Mouse (Mus musculus) neural tube, embryonic 12.5 days (tissue): Measurements from ENCODE around the gene Smpdl3b. TPM values are rescaled to one million over a fixed set of nuclear protein-coding genes. Genes with fewer than 3 reads are reported as not detected.

Experiments
- ATAC-seq: fragments of 200-750 bp; cut with Nextera tagmentation; 2 replicates; pipeline ENCODE4 v1.8.0; 2017; ENCODE audit warnings: low read depth, mild to moderate bottlenecking, moderate TSS enrichment, moderate library complexity; ENCODE audit not compliant: low FRiP score
- H3K27ac ChIP-seq: fragments of 300-500 bp; sonication (generic); 2 replicates; pipeline ENCODE4 v1.5.1; 2016
- H3K27me3 ChIP-seq: fragments of 300-500 bp; sonication (generic); replicated peaks from 2 replicates; pipeline ENCODE4 v1.6.1; 2016; ENCODE audit warnings: mild to moderate bottlenecking
- H3K36me3 ChIP-seq: fragments of 300-500 bp; sonication (generic); 2 replicates; pipeline ENCODE4 v1.6.1; 2016; ENCODE audit warnings: mild to moderate bottlenecking
- H3K4me1 ChIP-seq: fragments of 300-500 bp; sonication (generic); 2 replicates; pipeline ENCODE4 v1.6.1; 2016
- H3K4me2 ChIP-seq: fragments of 300-500 bp; sonication (generic); replicated peaks from 2 replicates; pipeline ENCODE4 v1.6.1; 2016; ENCODE audit warnings: mild to moderate bottlenecking
- H3K4me3 ChIP-seq: fragments of 300-500 bp; sonication (generic); 2 replicates; pipeline ENCODE4 v1.5.1; 2016
- H3K9ac ChIP-seq: fragments of 300-500 bp; sonication (generic); 2 replicates; pipeline ENCODE4 v1.6.1; 2016; ENCODE audit warnings: mild to moderate bottlenecking
- H3K9me3 ChIP-seq: fragments of 300-500 bp; sonication (generic); 2 replicates; pipeline ENCODE4 v1.6.1; 2016; ENCODE audit warnings: mild to moderate bottlenecking
- WGBS: fragments of 180-500 bp; shearing (Covaris S2); methylation state at CpG from one replicate; pipeline ENCODE4 v1.1.7; 2016; 5-methylcytosine and 5-hydroxymethylcytosine counted together
- polyA plus RNA-seq: library from polyadenylated mRNA; unstranded; fragments of >200 nt; fragmentation: Nextera tagmentation; extraction: Ambion mirVana; gene quantifications from 2 replicates; pipeline ENCODE4 v1.2.1, GENCODE M21; 2016

Gene Smpdl3b
- polyA plus RNA-seq, 1 experiment from 2014 or later: 1.0 TPM

DNA sequence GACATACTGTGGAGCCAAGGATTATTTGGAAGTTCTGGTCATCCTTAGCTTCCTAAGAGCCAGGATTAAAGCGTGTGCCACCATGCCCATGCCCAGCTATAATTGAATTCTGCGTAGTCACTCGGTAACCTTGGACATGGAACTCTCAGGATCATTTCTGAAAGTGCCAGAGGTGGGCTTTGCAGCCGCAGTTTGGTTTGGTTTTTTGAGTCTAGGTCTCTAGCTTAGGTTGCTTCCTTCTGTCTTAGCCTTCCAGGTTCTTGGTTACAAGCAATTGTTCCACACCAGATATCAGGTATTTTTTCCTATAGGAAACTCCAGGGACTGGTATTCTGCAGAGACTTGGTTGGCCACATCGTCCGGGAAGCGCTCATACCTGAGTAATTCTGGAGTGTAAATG lies 43.9 kb downstream of the Smpdl3b start:
- H3K36me3 ChIP-seq: peaks cover 68% of the 10 kb centered on the region
- H3K9ac ChIP-seq: no peak overlapping the region
- H3K9me3 ChIP-seq: no peaks in the 10 kb centered on the region

DNA sequence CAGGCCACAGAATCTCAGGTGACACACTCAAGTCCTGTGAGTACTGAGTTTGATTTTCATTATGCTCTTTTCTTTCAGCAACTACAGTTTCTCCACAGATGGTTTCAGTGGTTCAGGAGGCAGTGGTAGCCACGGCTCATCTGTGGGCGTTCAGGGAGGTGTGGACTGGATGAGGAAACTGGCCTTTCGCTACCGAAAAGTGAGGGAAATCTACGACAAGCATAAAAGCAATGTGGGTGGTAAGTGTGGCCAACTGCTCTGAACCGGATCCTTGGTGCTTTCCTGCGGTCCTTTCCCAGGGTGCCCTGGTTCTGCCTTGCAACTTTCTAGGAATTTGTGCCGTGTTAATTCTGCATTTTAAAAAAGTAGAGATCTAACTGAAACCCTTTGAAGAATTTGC lies 50.2 kb downstream of the Smpdl3b start:
- H3K4me3 ChIP-seq: no peak overlapping the region
- H3K4me2 ChIP-seq: no peak overlapping the region
- no peak overlapping the region for H3K27ac ChIP-seq
- H3K4me1 ChIP-seq: no peaks in the 10 kb centered on the region
- H3K27me3 ChIP-seq: no peaks in the 10 kb centered on the region
- no peaks in the 10 kb centered on the region for H3K9me3 ChIP-seq
- H3K9ac ChIP-seq: no peak overlapping the region
- peaks cover 77% of the 10 kb centered on the region for H3K36me3 ChIP-seq
- no peak for ATAC-seq
- WGBS: 93% methylated on average over 8 of the region's 8 CpGs

More for the DNA sequence above, 43.9 kb downstream of the Smpdl3b start:
- Histone ChIP-seq H3K4me3 (no peak overlapping the region), H3K4me1 (no peaks in the 10 kb centered on the region), H3K27ac (no peak overlapping the region), H3K27me3 (no peaks in the 10 kb centered on the region), H3K4me2 (no peak overlapping the region)
- WGBS: 97% methylated on average over 7 of the region's 7 CpGs
- ATAC-seq: no peak

DNA sequence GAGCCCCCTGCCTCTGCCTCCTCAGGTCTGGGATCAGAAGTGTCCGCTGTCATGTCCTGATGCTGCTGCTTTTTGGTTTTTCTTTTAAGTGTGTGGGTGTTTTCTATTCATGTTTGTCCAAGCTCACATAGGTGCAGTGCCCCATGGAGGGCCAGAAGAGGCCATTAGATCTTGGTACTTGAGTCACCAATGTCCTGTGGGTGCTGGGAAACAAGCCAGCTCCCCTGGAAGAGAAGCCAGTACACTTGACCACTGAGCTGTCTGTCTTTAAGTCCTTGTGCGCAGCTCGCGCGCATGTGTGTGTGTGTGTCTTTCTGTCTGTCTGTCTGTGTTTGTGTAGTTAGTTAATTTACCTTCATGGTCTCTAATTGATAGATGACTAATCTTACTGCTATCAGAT lies 55.0 kb downstream of the Smpdl3b start:
- Histone ChIP-seq H3K4me2 (no peak overlapping the region), H3K27me3 (no peaks in the 10 kb centered on the region), H3K9ac (no peak overlapping the region), H3K4me1 (no peaks in the 10 kb centered on the region), H3K36me3 (peaks cover 62% of the 10 kb centered on the region), H3K4me3 (no peak overlapping the region), H3K27ac (no peak overlapping the region), H3K9me3 (no peaks in the 10 kb centered on the region)
- no peak for ATAC-seq
- WGBS: 98% methylated on average over 5 of the region's 5 CpGs

DNA sequence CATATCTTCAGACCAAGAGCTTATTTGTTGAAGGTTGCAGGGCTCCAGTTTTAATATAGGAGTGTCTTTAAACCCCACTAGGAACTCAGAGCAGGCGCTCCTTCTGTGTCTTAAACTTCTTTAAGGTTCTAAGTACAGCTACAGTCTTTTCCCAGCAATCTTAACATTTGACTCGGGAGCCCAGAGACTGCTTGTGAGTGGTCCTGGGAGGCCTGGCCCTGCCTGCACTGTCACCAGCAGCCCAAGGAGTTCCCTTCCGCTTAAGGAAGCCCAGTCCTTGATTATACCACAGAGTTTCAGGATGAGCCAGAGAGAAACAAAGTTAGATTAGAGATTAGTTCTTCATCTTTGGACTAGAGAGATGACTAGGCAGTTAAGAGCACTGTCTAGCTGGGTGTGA lies 63.7 kb downstream of the Smpdl3b start:
- H3K36me3 ChIP-seq: peaks cover 49% of the 10 kb centered on the region
- no peaks in the 10 kb centered on the region for H3K4me1 ChIP-seq
- H3K4me3 ChIP-seq: no peak overlapping the region
- ATAC-seq: no peak
- no peak overlapping the region for H3K9ac ChIP-seq
- no peaks in the 10 kb centered on the region for H3K27me3 ChIP-seq
- no peak overlapping the region for H3K27ac ChIP-seq
- H3K4me2 ChIP-seq: no peak overlapping the region
- WGBS: 91% methylated on average over 3 of the region's 3 CpGs
- no peaks in the 10 kb centered on the region for H3K9me3 ChIP-seq

DNA sequence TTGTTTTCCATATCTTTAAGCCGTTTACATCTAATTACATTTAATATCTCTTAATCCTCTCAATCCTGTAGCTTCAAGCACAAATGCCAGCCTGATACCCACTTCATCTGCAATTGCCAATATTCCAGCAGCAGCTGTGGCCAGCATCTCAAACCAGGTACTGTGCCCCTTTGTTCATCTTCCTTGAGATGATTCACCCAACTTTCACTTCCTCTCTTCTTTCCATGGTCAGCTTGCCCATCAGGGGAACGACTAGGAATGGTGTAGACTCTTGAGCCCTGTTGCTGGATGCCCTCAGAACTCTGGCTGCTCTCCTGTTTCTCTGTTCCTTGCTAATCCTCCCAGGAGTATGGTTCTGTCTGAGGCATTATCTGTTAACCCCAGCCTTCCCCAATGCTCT lies 67.4 kb downstream of the Smpdl3b start:
- Histone ChIP-seq H3K9me3 (no peaks in the 10 kb centered on the region), H3K4me2 (no peak overlapping the region), H3K36me3 (peaks cover 34% of the 10 kb centered on the region), H3K9ac (no peak overlapping the region), H3K27me3 (no peaks in the 10 kb centered on the region), H3K4me3 (no peak overlapping the region), H3K4me1 (no peaks in the 10 kb centered on the region), H3K27ac (no peak overlapping the region)
- WGBS: 87% methylated on average over 2 of the region's 2 CpGs
- ATAC-seq: no peak

Other genes starting within 250 kb of the Smpdl3b start
- 10.2 and 10.3 TPM in 2 replicates for gene Sesn2, start 246.8 kb downstream of the Smpdl3b start, polyA plus RNA-seq
- gene Atpif1, start 223.6 kb downstream of the Smpdl3b start, polyA plus RNA-seq: 1,288 and 1,313 TPM in 2 replicates
- gene Dnajc8, start 221.7 kb downstream of the Smpdl3b start, polyA plus RNA-seq: 167 and 191 TPM in 2 replicates
- gene Ptafr, start 193.2 kb downstream of the Smpdl3b start, polyA plus RNA-seq: 0.64 and 0.66 TPM in 2 replicates
- 23.7 and 26.1 TPM in 2 replicates for gene Eya3, start 118.3 kb downstream of the Smpdl3b start, polyA plus RNA-seq
- 3.4 and 3.6 TPM in 2 replicates for gene Xkr8, start 24.7 kb downstream of the Smpdl3b start, polyA plus RNA-seq
- 78.5 and 84.2 TPM in 2 replicates for gene Rpa2, start 11.1 kb upstream of the Smpdl3b start, polyA plus RNA-seq
- gene Themis2, start 39.1 kb upstream of the Smpdl3b start, polyA plus RNA-seq: 0.74 and 0.79 TPM in 2 replicates
- 53.3 and 62.5 TPM in 2 replicates for gene Ppp1r8, start 85.9 kb upstream of the Smpdl3b start, polyA plus RNA-seq
- gene Stx12, start 127.3 kb upstream of the Smpdl3b start, polyA plus RNA-seq: 108 and 110 TPM in 2 replicates
- gene Fam76a, start 165.3 kb upstream of the Smpdl3b start, polyA plus RNA-seq: 27.3 and 29.6 TPM in 2 replicates
- 0.22 and 0.28 TPM in 2 replicates for gene Fgr, start 216.8 kb upstream of the Smpdl3b start, polyA plus RNA-seq